Mouse (Mus musculus): ENCODE results near the gene Gm42688.

DNA sequence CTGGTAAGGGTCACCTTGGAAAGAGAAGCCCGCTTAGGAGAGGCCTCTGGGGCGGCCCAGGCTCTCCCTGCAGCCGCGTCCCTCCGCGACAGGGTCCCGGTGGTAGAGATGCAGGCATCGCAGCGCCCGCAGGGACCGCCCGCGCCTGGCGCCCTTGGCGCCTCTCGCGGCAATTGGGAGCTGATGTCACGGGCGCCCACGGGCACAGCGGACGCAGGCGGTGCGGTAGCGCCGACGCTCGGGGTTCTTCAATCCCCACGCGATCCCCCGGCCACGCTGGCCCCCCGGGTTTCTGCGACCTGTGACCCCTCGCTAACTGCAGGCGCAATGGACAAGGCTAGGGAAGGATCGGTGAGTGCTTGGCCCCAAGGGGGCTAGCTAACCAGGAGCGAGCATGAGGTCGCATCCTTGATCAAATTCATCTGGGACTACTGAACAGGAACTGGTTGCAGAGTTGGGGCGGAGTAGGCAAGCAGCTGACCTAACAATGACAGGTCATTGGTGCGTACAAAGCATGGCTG is 40.9 kb downstream of the Gm42688 start:
- TF ChIP-seq CTCF (IDR thresholded peaks at IDR 0.05) (no peak), EP300 (IDR thresholded peaks at IDR 0.05) (no peak)
